16 mouse cellular contexts compared by ENCODE assay signal in genomic region chr10:122970188-122970587, GRCm38 (mm10).
"Had no signal": no experiment of that assay in that cellular context is flagged by ENCODE, and none has a peak within 500 bp of the region (broad histone marks: within the 10 kb centered on the region; RNA-seq: fewer than 3 reads in every experiment).

No protein-coding gene starts in this region.

- H3K4me3 ChIP-seq: megakaryocyte, embryonic 14.5 days; midbrain, embryonic 12.5 days; neural tube, embryonic 12.5 days; stomach, embryonic 15.5 days had no signal

- H3K27me3 ChIP-seq: midbrain, embryonic 12.5 days; neural tube, embryonic 12.5 days; stomach, embryonic 15.5 days had no signal

- H3K27ac ChIP-seq: liver, embryonic 14.5 days; macrophage; midbrain, embryonic 12.5 days; neural tube, embryonic 12.5 days; stomach, embryonic 15.5 days; stomach, postnatal 0 days had no signal

- H3K4me2 ChIP-seq: lung, embryonic 14.5 days; midbrain, embryonic 12.5 days; neural tube, embryonic 12.5 days; stomach, embryonic 15.5 days had no signal

- H3K9ac ChIP-seq: liver, embryonic 14.5 days; lung, embryonic 14.5 days; midbrain, embryonic 12.5 days; neural tube, embryonic 12.5 days; stomach, embryonic 15.5 days had no signal

- DNase-seq: lung, adult 18-20 months; lung, embryonic 14.5 days; lung, postnatal 10 days; midbrain, embryonic 14.5 days; right cerebral cortex, postnatal 14 days; thymus, adult 2 months; thymus, postnatal 25 days; thymus, postnatal 4 days had no signal

- H3K36me3 ChIP-seq: midbrain, embryonic 12.5 days; neural tube, embryonic 12.5 days; stomach, embryonic 15.5 days had no signal

- ATAC-seq: midbrain, embryonic 16.5 days had no signal

- H3K4me1 ChIP-seq: midbrain, embryonic 12.5 days; stomach, embryonic 15.5 days had no signal

- H3K9me3 ChIP-seq: stomach, embryonic 15.5 days had no signal
